Mouse (Mus musculus): ENCODE data around the gene S1pr2. TPM values are rescaled to one million over a fixed set of nuclear protein-coding genes. Genes with fewer than 3 reads are reported as not detected.
A peak's percentile ranks its signal among the peaks of the same experiment; 100 is the strongest.

S1pr2 gene
- total RNA-seq, 2 experiments from 2014 or later: 5.4 to 6.9 TPM

DNA sequence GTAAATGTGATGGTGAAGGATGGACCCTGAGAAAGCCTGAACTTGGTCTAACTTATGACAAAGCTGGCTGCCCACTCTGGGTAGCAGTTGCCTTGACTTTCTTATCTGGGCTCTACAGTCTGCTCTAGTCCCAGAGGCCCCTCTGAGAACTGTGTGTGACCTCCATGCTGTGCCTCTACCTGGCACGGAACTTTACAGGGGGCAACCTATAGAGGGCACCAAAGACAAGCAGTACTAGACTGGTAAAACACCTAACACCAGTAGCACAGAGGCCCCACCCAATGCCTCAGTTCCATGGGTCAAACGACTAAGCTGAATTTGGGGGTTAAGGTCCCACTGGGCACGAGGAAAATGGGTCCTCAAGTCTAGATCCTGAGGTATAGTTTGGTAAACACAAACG, 60.4 kb downstream of the S1pr2 start:
- peak in 1 of 2 experiments; percentile 19 for DNase-seq

More for the DNA sequence above, 60.4 kb downstream of the S1pr2 start:
- intact Hi-C loops (cut with DNase I): loop anchor here (5.0 kb wide), 1 partner anchor 81 kb away; no protein-coding TSS in a partner anchor

Small RNA genes within 50 kb of the gene (microRNA-seq; reads per million reads assigned to microRNA genes)
- gene Mir7081: 0.27 to 0.60 reads per million in 2 experiments

Other genes starting within 250 kb of the S1pr2 start
- gene Olfm2, start 230.4 kb downstream of the S1pr2 start, total RNA-seq (2021): under 1 TPM; 0.29 to 0.41 TPM
- gene Col5a3, start 161.7 kb downstream of the S1pr2 start, total RNA-seq (2021): 10 to 100 TPM; 31.8 to 33.2 TPM
- not detected for gene Rdh8, start 158.3 kb downstream of the S1pr2 start, total RNA-seq (2021)
- gene A230050P20Rik, start 108.1 kb downstream of the S1pr2 start, total RNA-seq (2021): 1 to 10 TPM; 4.6 to 5.0 TPM
- gene Angptl6, start 97.1 kb downstream of the S1pr2 start, total RNA-seq (2021): 1 to 10 TPM; 1.9 TPM
- 1 to 10 TPM; 7.2 to 9.3 TPM for gene Ppan, start 88.6 kb downstream of the S1pr2 start, total RNA-seq (2021)
- gene Eif3g, start 78.2 kb downstream of the S1pr2 start, total RNA-seq (2021): 10 to 100 TPM; 93.5 to 99.7 TPM
- 10 to 100 TPM; 13.6 to 18.7 TPM for gene Dnmt1, start 16.9 kb downstream of the S1pr2 start, total RNA-seq (2021)
- 100 to 1,000 TPM; 116 to 123 TPM for gene Mrpl4, start 26.0 kb upstream of the S1pr2 start, total RNA-seq (2021)
- gene Icam1, start 39.2 kb upstream of the S1pr2 start, total RNA-seq (2021): 10 to 100 TPM in 1 of 2 experiments, 1 to 10 TPM in 1; 8.5 to 10.1 TPM
- gene Icam4, start 52.6 kb upstream of the S1pr2 start, total RNA-seq (2021): under 1 TPM; 0.37 to 0.38 TPM
- under 1 TPM in 1 of 2 experiments, not detected in 1; 0.12 TPM for gene Icam5, start 55.3 kb upstream of the S1pr2 start, total RNA-seq (2021)
- gene Zglp1, start 90.3 kb upstream of the S1pr2 start, total RNA-seq (2021): not detected
- gene Gm49373, start 96.3 kb upstream of the S1pr2 start, total RNA-seq (2021): under 1 TPM; 0.26 to 0.39 TPM
- gene Fdx1l, start 96.8 kb upstream of the S1pr2 start, total RNA-seq (2021): 10 to 100 TPM; 25.4 to 26.8 TPM
- gene Gm38431, start 115.2 kb upstream of the S1pr2 start, total RNA-seq (2021): 1 to 10 TPM in 1 of 2 experiments, under 1 TPM in 1; 0.68 to 1.8 TPM
- gene Raver1, start 115.2 kb upstream of the S1pr2 start, total RNA-seq (2021): 10 to 100 TPM; 27.4 to 31.2 TPM
- 1 to 10 TPM; 9.2 TPM for gene Tyk2, start 154.5 kb upstream of the S1pr2 start, total RNA-seq (2021)
- gene Cdc37, start 173.2 kb upstream of the S1pr2 start, total RNA-seq (2021): 100 to 1,000 TPM; 151 to 157 TPM
- gene Pde4a, start 188.9 kb upstream of the S1pr2 start, total RNA-seq (2021): 10 to 100 TPM; 36.7 to 37.5 TPM

All from heart, postnatal 14 days (tissue).